Mouse (Mus musculus): ENCODE measurements at regions not wholly inside any gene's neighbourhood (a gene's known extent, or its start where the extent isn't known, plus 50 kb on each side); places are given as distances from the start of the nearest gene placed in this dataset.

- 53% methylated on average over 8 of the region's 8 CpGs for WGBS
- Histone ChIP-seq H3K9me3 (replicated peaks) (no peaks in the 10 kb centered on the region), H3K4me3 (no peak overlapping the region), H3K27me3 (no peaks in the 10 kb centered on the region), H3K4me2 (no peak overlapping the region), H3K4me1 (replicated peaks) (peaks cover 14% of the 10 kb centered on the region), H3K9ac (no peak overlapping the region), H3K27ac (no peak overlapping the region), H3K36me3 (no peaks in the 10 kb centered on the region)
- ATAC-seq (replicated peaks; ENCODE audit: insufficient number of reproducible peaks, insufficient read depth, low FRiP score, low read depth): no peak
These were observed 161.3 kb upstream of the Il12b start for GRCm38 (mm10) chr11:44238598-44238997.

GRCm38 (mm10) chr11:44243184-44243583 lies 156.7 kb upstream of the Il12b start:
- Histone ChIP-seq H3K27ac (peak overlapping the region; percentile 72), H3K4me3 (no peak overlapping the region), H3K4me2 (no peak overlapping the region), H3K36me3 (no peaks in the 10 kb centered on the region), H3K9ac (no peak overlapping the region), H3K9me3 (replicated peaks) (no peaks in the 10 kb centered on the region), H3K4me1 (replicated peaks) (peaks cover 16% of the 10 kb centered on the region), H3K27me3 (no peaks in the 10 kb centered on the region)
- peak; percentile 91 for ATAC-seq (replicated peaks; ENCODE audit: insufficient number of reproducible peaks, insufficient read depth, low FRiP score, low read depth)
- 8% methylated on average over 2 of the region's 2 CpGs for WGBS

GRCm38 (mm10) chr11:44251821-44252220 lies 148.0 kb upstream of the Il12b start:
- no peak overlapping the region for H3K9ac ChIP-seq
- H3K4me3 ChIP-seq: no peak overlapping the region
- no peaks in the 10 kb centered on the region for H3K27me3 ChIP-seq
- no peak for ATAC-seq (replicated peaks; ENCODE audit: insufficient number of reproducible peaks, insufficient read depth, low FRiP score, low read depth)
- no peaks in the 10 kb centered on the region for H3K4me1 ChIP-seq (replicated peaks)
- no peak overlapping the region for H3K27ac ChIP-seq
- WGBS: 89% methylated on average over 5 of the region's 5 CpGs
- H3K9me3 ChIP-seq (replicated peaks): no peaks in the 10 kb centered on the region
- no peak overlapping the region for H3K4me2 ChIP-seq
- H3K36me3 ChIP-seq: no peaks in the 10 kb centered on the region

GRCm38 (mm10) chr11:44260376-44261111 lies 139.3 kb upstream of the Il12b start:
- H3K4me2 ChIP-seq: no peak overlapping the region
- H3K9ac ChIP-seq: no peak overlapping the region
- ATAC-seq (replicated peaks; ENCODE audit: insufficient number of reproducible peaks, insufficient read depth, low FRiP score, low read depth): no peak
- H3K4me3 ChIP-seq: no peak overlapping the region
- 79% methylated on average over 10 of the region's 10 CpGs for WGBS
- no peaks in the 10 kb centered on the region for H3K36me3 ChIP-seq
- H3K27ac ChIP-seq: no peak overlapping the region
- H3K27me3 ChIP-seq: no peaks in the 10 kb centered on the region
- no peaks in the 10 kb centered on the region; the same call in 1 of the 2 replicates for H3K4me1 ChIP-seq (replicated peaks)
- no peaks in the 10 kb centered on the region for H3K9me3 ChIP-seq (replicated peaks)

- Histone ChIP-seq H3K27ac (no peak overlapping the region), H3K36me3 (no peaks in the 10 kb centered on the region), H3K4me1 (replicated peaks) (no peaks in the 10 kb centered on the region; the same call in 1 of the 2 replicates), H3K9me3 (replicated peaks) (no peaks in the 10 kb centered on the region), H3K4me3 (no peak overlapping the region), H3K9ac (no peak overlapping the region), H3K27me3 (no peaks in the 10 kb centered on the region), H3K4me2 (no peak overlapping the region)
- no peak for ATAC-seq (replicated peaks; ENCODE audit: insufficient number of reproducible peaks, insufficient read depth, low FRiP score, low read depth)
- 40% methylated on average over 8 of the region's 8 CpGs for WGBS
These were observed 138.2 kb upstream of the Il12b start for GRCm38 (mm10) chr11:44261657-44262056.

- no peaks in the 10 kb centered on the region for H3K27me3 ChIP-seq
- no peak overlapping the region for H3K27ac ChIP-seq
- H3K9me3 ChIP-seq (replicated peaks): no peaks in the 10 kb centered on the region
- no peak overlapping the region for H3K4me3 ChIP-seq
- H3K9ac ChIP-seq: no peak overlapping the region
- H3K36me3 ChIP-seq: no peaks in the 10 kb centered on the region
- no peak overlapping the region for H3K4me2 ChIP-seq
- 78% methylated on average over 3 of the region's 3 CpGs for WGBS
- no peaks in the 10 kb centered on the region; the same call in 1 of the 2 replicates for H3K4me1 ChIP-seq (replicated peaks)
- ATAC-seq (replicated peaks; ENCODE audit: insufficient number of reproducible peaks, insufficient read depth, low FRiP score, low read depth): no peak
These were observed 137.3 kb upstream of the Il12b start for GRCm38 (mm10) chr11:44262571-44262970.

- Histone ChIP-seq H3K36me3 (no peaks in the 10 kb centered on the region), H3K9ac (no peak overlapping the region), H3K4me2 (no peak overlapping the region), H3K4me3 (no peak overlapping the region), H3K27me3 (no peaks in the 10 kb centered on the region), H3K27ac (no peak overlapping the region), H3K9me3 (replicated peaks) (no peaks in the 10 kb centered on the region), H3K4me1 (replicated peaks) (no peaks in the 10 kb centered on the region)
- no peak for ATAC-seq (replicated peaks; ENCODE audit: insufficient number of reproducible peaks, insufficient read depth, low FRiP score, low read depth)
These were observed 127.6 kb upstream of the Il12b start for GRCm38 (mm10) chr11:44272268-44272667.

- Histone ChIP-seq H3K27me3 (no peaks in the 10 kb centered on the region), H3K27ac (no peak overlapping the region), H3K9ac (no peak overlapping the region), H3K9me3 (replicated peaks) (no peaks in the 10 kb centered on the region), H3K4me3 (no peak overlapping the region), H3K4me2 (no peak overlapping the region), H3K36me3 (no peaks in the 10 kb centered on the region), H3K4me1 (replicated peaks) (no peaks in the 10 kb centered on the region)
- no peak for ATAC-seq (replicated peaks; ENCODE audit: insufficient number of reproducible peaks, insufficient read depth, low FRiP score, low read depth)
- WGBS: 57% methylated on average over 7 of the region's 7 CpGs
These were observed 121.2 kb upstream of the Il12b start for GRCm38 (mm10) chr11:44278521-44279208.

GRCm38 (mm10) chr11:44285961-44286360 lies 113.9 kb upstream of the Il12b start:
- ATAC-seq (replicated peaks; ENCODE audit: insufficient number of reproducible peaks, insufficient read depth, low FRiP score, low read depth): no peak
- Histone ChIP-seq H3K36me3 (no peaks in the 10 kb centered on the region), H3K4me1 (replicated peaks) (no peaks in the 10 kb centered on the region), H3K4me3 (no peak overlapping the region), H3K27me3 (no peaks in the 10 kb centered on the region), H3K9me3 (replicated peaks) (no peaks in the 10 kb centered on the region), H3K27ac (no peak overlapping the region), H3K9ac (no peak overlapping the region), H3K4me2 (no peak overlapping the region)
- 63% methylated on average over 2 of the region's 2 CpGs for WGBS

GRCm38 (mm10) chr11:44288825-44289224 lies 111.0 kb upstream of the Il12b start:
- H3K9ac ChIP-seq: no peak overlapping the region
- ATAC-seq (replicated peaks; ENCODE audit: insufficient number of reproducible peaks, insufficient read depth, low FRiP score, low read depth): no peak
- no peaks in the 10 kb centered on the region for H3K4me1 ChIP-seq (replicated peaks)
- no peaks in the 10 kb centered on the region for H3K27me3 ChIP-seq
- 67% methylated on average over 1 of the region's 1 CpGs for WGBS
- no peaks in the 10 kb centered on the region for H3K36me3 ChIP-seq
- H3K27ac ChIP-seq: no peak overlapping the region
- no peaks in the 10 kb centered on the region for H3K9me3 ChIP-seq (replicated peaks)
- no peak overlapping the region for H3K4me2 ChIP-seq
- no peak overlapping the region for H3K4me3 ChIP-seq

GRCm38 (mm10) chr11:44303786-44304185 lies 96.1 kb upstream of the Il12b start:
- no peak overlapping the region for H3K4me2 ChIP-seq
- H3K9me3 ChIP-seq (replicated peaks): no peaks in the 10 kb centered on the region
- H3K4me3 ChIP-seq: no peak overlapping the region
- 78% methylated on average over 8 of the region's 8 CpGs for WGBS
- no peak overlapping the region for H3K27ac ChIP-seq
- H3K4me1 ChIP-seq (replicated peaks): no peaks in the 10 kb centered on the region
- no peak overlapping the region for H3K9ac ChIP-seq
- no peak for ATAC-seq (replicated peaks; ENCODE audit: insufficient number of reproducible peaks, insufficient read depth, low FRiP score, low read depth)
- no peaks in the 10 kb centered on the region for H3K36me3 ChIP-seq
- H3K27me3 ChIP-seq: no peaks in the 10 kb centered on the region

GRCm38 (mm10) chr11:44316061-44316460 lies 83.8 kb upstream of the Il12b start:
- 77% methylated on average over 8 of the region's 8 CpGs for WGBS
- H3K4me2 ChIP-seq: no peak overlapping the region
- no peak overlapping the region for H3K9ac ChIP-seq
- H3K4me1 ChIP-seq (replicated peaks): no peaks in the 10 kb centered on the region
- H3K9me3 ChIP-seq (replicated peaks): no peaks in the 10 kb centered on the region
- no peaks in the 10 kb centered on the region for H3K36me3 ChIP-seq
- no peak overlapping the region for H3K4me3 ChIP-seq
- ATAC-seq (replicated peaks; ENCODE audit: insufficient number of reproducible peaks, insufficient read depth, low FRiP score, low read depth): no peak
- no peaks in the 10 kb centered on the region for H3K27me3 ChIP-seq
- H3K27ac ChIP-seq: no peak overlapping the region
